In genomic region chr17:44623707-44624106, GRCm38 (mm10) we compare ENCODE assay signal across 16 mouse cellular contexts.
DNase-seq lines count a peak whose midpoint lies in the region; ATAC-seq and TF ChIP-seq lines count a peak whose summit lies in the region.
"Had no signal": no experiment of that assay in that cellular context is flagged by ENCODE, and none has a peak within 500 bp of the region (broad histone marks: within the 10 kb centered on the region; RNA-seq: fewer than 3 reads in every experiment).

No protein-coding gene starts in this region.

- no peak for TF ChIP-seq CTCF in intestine, postnatal 0 days (IDR thresholded peaks at IDR 0.05; ENCODE audit: low read depth)

- H3K4me1 ChIP-seq in intestine, postnatal 0 days (replicated peaks; ENCODE audit: control insufficient read depth, insufficient read depth, low read length) = no peaks in the 10 kb centered on the region
- H3K4me1 ChIP-seq in intestine, embryonic 15.5 days (replicated peaks) = no peaks in the 10 kb centered on the region
- H3K4me1 ChIP-seq in lung, embryonic 16.5 days (replicated peaks; ENCODE audit: control insufficient read depth, insufficient read depth, low read length) = peaks cover 7% of the 10 kb centered on the region; the same call in 1 of the 2 replicates
- H3K4me1 ChIP-seq in midbrain, embryonic 14.5 days (ENCODE audit: control insufficient read depth, insufficient read depth, low read length) = no peaks in the 10 kb centered on the region
- H3K4me1 ChIP-seq: liver, embryonic 12.5 days had no signal

- H3K9me3 ChIP-seq in intestine, postnatal 0 days (ENCODE audit: control insufficient read depth) = no peaks in the 10 kb centered on the region
- H3K9me3 ChIP-seq in intestine, embryonic 15.5 days = no peaks in the 10 kb centered on the region
- no peaks in the 10 kb centered on the region for H3K9me3 ChIP-seq in lung, embryonic 16.5 days (ENCODE audit: control insufficient read depth, low read length)
- no peaks in the 10 kb centered on the region for H3K9me3 ChIP-seq in midbrain, embryonic 14.5 days (ENCODE audit: control insufficient read depth, low read length)
- H3K9me3 ChIP-seq: liver, embryonic 12.5 days had no signal

- H3K36me3 ChIP-seq in intestine, postnatal 0 days (ENCODE audit: control insufficient read depth, insufficient read depth) = no peaks in the 10 kb centered on the region
- no peaks in the 10 kb centered on the region for H3K36me3 ChIP-seq in intestine, embryonic 15.5 days
- H3K36me3 ChIP-seq in lung, embryonic 16.5 days (ENCODE audit: control insufficient read depth, insufficient read depth, low read length) = no peaks in the 10 kb centered on the region
- no peaks in the 10 kb centered on the region for H3K36me3 ChIP-seq in midbrain, embryonic 14.5 days (ENCODE audit: control insufficient read depth, insufficient read depth, low read length)
- H3K36me3 ChIP-seq: liver, embryonic 12.5 days had no signal

- WGBS in intestine, postnatal 0 days = 36% methylated on average over 2 of the region's 2 CpGs
- WGBS in intestine, embryonic 15.5 days = 35% methylated on average over 2 of the region's 2 CpGs
- WGBS in lung, embryonic 16.5 days = 11% methylated on average over 2 of the region's 2 CpGs
- WGBS in midbrain, embryonic 14.5 days = 75% methylated on average over 2 of the region's 2 CpGs

- no peak overlapping the region for H3K9ac ChIP-seq in intestine, postnatal 0 days (ENCODE audit: low read depth, low read length)
- no peak overlapping the region for H3K9ac ChIP-seq in intestine, embryonic 15.5 days
- no peak overlapping the region; the same call in 1 of the 2 replicates for H3K9ac ChIP-seq in lung, embryonic 16.5 days (ENCODE audit: low read length)
- no peak overlapping the region for H3K9ac ChIP-seq in midbrain, embryonic 14.5 days (replicated peaks; ENCODE audit: low read length)
- H3K9ac ChIP-seq: hindbrain, embryonic 14.5 days; liver, embryonic 12.5 days had no signal

- DNase-seq in lung, postnatal 14 days = no peak
- DNase-seq in lung, postnatal 25 days (ENCODE audit: low spot score) = peak; percentile 14
- DNase-seq in midbrain, embryonic 14.5 days = no peak
- DNase-seq: adrenal gland, postnatal 36 days; cerebellum, adult 8-10 months; gastrocnemius, postnatal 36 days; kidney, adult 8-10 months; retina, postnatal 1 day; thymus, adult 2 months had no signal

- no peak overlapping the region for H3K27ac ChIP-seq in intestine, postnatal 0 days (ENCODE audit: low read depth, low read length)
- H3K27ac ChIP-seq in intestine, embryonic 15.5 days = no peak overlapping the region
- peak overlapping the region; percentile 67 for H3K27ac ChIP-seq in lung, embryonic 16.5 days (ENCODE audit: low read length)
- no peak overlapping the region for H3K27ac ChIP-seq in midbrain, embryonic 14.5 days (replicated peaks; ENCODE audit: low read depth, low read length)
- H3K27ac ChIP-seq: hindbrain, embryonic 14.5 days; liver, embryonic 12.5 days had no signal

- no peak for ATAC-seq in intestine, postnatal 0 days
- no peak for ATAC-seq in intestine, embryonic 15.5 days
- ATAC-seq in lung, embryonic 16.5 days (ENCODE audit: low read depth) = peak; percentile 56; the same call in 1 of the 2 replicates
- ATAC-seq in midbrain, embryonic 14.5 days (ENCODE audit: low FRiP score, low TSS enrichment) = no peak
- no peak for ATAC-seq in granulocyte monocyte progenitor cell, adult 5-6 weeks (replicated peaks; ENCODE audit: poor library complexity, severe bottlenecking)
- ATAC-seq: liver, embryonic 12.5 days; midbrain, embryonic 16.5 days had no signal

- no peaks in the 10 kb centered on the region for H3K27me3 ChIP-seq in intestine, postnatal 0 days (replicated peaks; ENCODE audit: control insufficient read depth, insufficient read depth, low read length)
- H3K27me3 ChIP-seq in intestine, embryonic 15.5 days (replicated peaks) = no peaks in the 10 kb centered on the region
- H3K27me3 ChIP-seq in lung, embryonic 16.5 days (ENCODE audit: control insufficient read depth, insufficient read depth, low read depth, low read length) = no peaks in the 10 kb centered on the region
- H3K27me3 ChIP-seq in midbrain, embryonic 14.5 days (ENCODE audit: control insufficient read depth, insufficient read depth, low read length) = no peaks in the 10 kb centered on the region
- H3K27me3 ChIP-seq: liver, embryonic 12.5 days had no signal

- no peak overlapping the region for H3K4me3 ChIP-seq in intestine, postnatal 0 days (ENCODE audit: low read depth, low read length)
- no peak overlapping the region for H3K4me3 ChIP-seq in intestine, embryonic 15.5 days (replicated peaks)
- 0 out of 2 replicates have a peak overlapping the region, but pooled peaks have one; percentile 11 for H3K4me3 ChIP-seq in lung, embryonic 16.5 days (ENCODE audit: low read length)
- H3K4me3 ChIP-seq in midbrain, embryonic 14.5 days (replicated peaks; ENCODE audit: low read depth, low read length) = no peak overlapping the region
- H3K4me3 ChIP-seq: liver, embryonic 12.5 days had no signal

- H3K4me2 ChIP-seq in intestine, postnatal 0 days (replicated peaks; ENCODE audit: low read depth) = peak overlapping the region; percentile 17; the same call in 1 of the 2 replicates
- no peak overlapping the region for H3K4me2 ChIP-seq in intestine, embryonic 15.5 days (replicated peaks)
- H3K4me2 ChIP-seq in lung, embryonic 16.5 days (ENCODE audit: low read depth, low read length) = peak overlapping the region; percentile 41
- no peak overlapping the region for H3K4me2 ChIP-seq in midbrain, embryonic 14.5 days (ENCODE audit: low read length)
- H3K4me2 ChIP-seq: hindbrain, embryonic 14.5 days; liver, embryonic 12.5 days had no signal

Comparison
In these comparisons a context has a peak if more than half of its experiments do, and no peak if none do; other contexts are left out.
1. H3K4me2 ChIP-seq: peak in intestine, postnatal 0 days (single experiment) and lung, embryonic 16.5 days (single experiment); none in intestine, embryonic 15.5 days (single experiment) and midbrain, embryonic 14.5 days (single experiment).